Mouse (Mus musculus) B cell, adult 67 days (primary cell): Measurements from ENCODE around the gene Plekhh1. TPM values are rescaled to one million over a fixed set of nuclear protein-coding genes. Genes with fewer than 3 reads are reported as not detected.

Experiments used
- total RNA-seq, 2 experiments: library from RNA; stranded (reverse); gene quantifications; 4 replicates each; pipeline ENCODE4 v1.2.4; 2023

Plekhh1 gene
- total RNA-seq, result 1 to 10 TPM in 1 of 2 experiments, under 1 TPM in 1; 0.68 to 1.7 TPM

GRCm38 (mm10) chr12:79028911-79029861 lies at the start of gene Plekhh1:
Gene Plekhh1 (plus strand): TSS chr12:79029163.

GRCm38 (mm10) chr12:79007126-79007753 lies 21.7 kb upstream of the Plekhh1 start, which contains the start of gene Tmem229b:
Gene Tmem229b (minus strand): TSS chr12:79007627.

GRCm38 (mm10) chr12:79089182-79089812 lies 60.3 kb downstream of the Plekhh1 start, which contains the start of gene Pigh:
Gene Pigh (minus strand): TSS chr12:79089651.

GRCm38 (mm10) chr12:79130299-79131177 lies 101.6 kb downstream of the Plekhh1 start, which contains the start of gene Arg2:
Gene Arg2 (plus strand): TSS chr12:79130777.

Other genes starting within 250 kb of the Plekhh1 start
- 100 to 1,000 TPM in 1 of 2 experiments, 10 to 100 TPM in 1; 75.0 to 101 TPM for gene Atp6v1d, start 167.5 kb upstream of the Plekhh1 start, total RNA-seq
- 10 to 100 TPM; 44.5 TPM for gene Eif2s1, start 167.3 kb upstream of the Plekhh1 start, total RNA-seq
- under 1 TPM in 1 of 2 experiments, not detected in 1; 0.47 TPM for gene Plek2, start 122.2 kb upstream of the Plekhh1 start, total RNA-seq
- gene Tmem229b, start 21.5 kb upstream of the Plekhh1 start, total RNA-seq, result 10 to 100 TPM; 40.9 to 60.9 TPM
- 1 to 10 TPM; 6.1 to 7.8 TPM for gene Pigh, start 60.5 kb downstream of the Plekhh1 start, total RNA-seq
- not detected for gene Arg2, start 101.6 kb downstream of the Plekhh1 start, total RNA-seq
- 10 to 100 TPM; 76.1 to 77.1 TPM for gene Vti1b, start 143.5 kb downstream of the Plekhh1 start, total RNA-seq
- gene Rdh11, start 163.1 kb downstream of the Plekhh1 start, total RNA-seq, result 10 to 100 TPM; 21.6 to 26.1 TPM
- gene Rdh12, start 179.8 kb downstream of the Plekhh1 start, total RNA-seq, result 10 to 100 TPM; 18.0 to 19.6 TPM